Mouse (Mus musculus): ENCODE measurements at regions not wholly inside any gene's neighbourhood (a gene's known extent, or its start where the extent isn't known, plus 50 kb on each side); places are given as distances from the start of the nearest gene placed in this dataset.

DNA sequence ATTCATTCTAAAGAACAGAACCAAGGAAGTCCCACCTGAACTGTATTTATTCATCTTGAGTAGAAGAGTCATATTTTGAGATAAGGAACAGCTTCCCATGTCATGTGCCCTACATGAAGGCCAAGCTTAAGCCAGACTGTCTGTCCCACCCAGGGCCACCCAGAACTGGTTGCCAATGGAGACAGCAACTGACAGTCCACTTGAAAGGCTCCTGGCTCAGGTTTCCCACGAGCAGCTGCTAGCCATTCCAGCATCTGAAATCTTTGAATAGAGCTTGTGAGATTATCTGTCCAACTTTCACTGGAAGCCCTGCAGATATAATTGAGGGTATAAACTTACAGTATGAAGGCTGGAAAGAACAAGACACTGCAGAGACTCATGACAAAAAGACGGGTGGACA lies 1510.6 kb downstream of the Slc22a22 start:
- DNase-seq (ENCODE audit: low spot score in 2 of 2): no peak

- DNase-seq (ENCODE audit: low spot score in 2 of 2): no peak
Observed at GRCm38 (mm10) chr15:55965296-55965695, 1512.1 kb downstream of the Slc22a22 start.

DNA sequence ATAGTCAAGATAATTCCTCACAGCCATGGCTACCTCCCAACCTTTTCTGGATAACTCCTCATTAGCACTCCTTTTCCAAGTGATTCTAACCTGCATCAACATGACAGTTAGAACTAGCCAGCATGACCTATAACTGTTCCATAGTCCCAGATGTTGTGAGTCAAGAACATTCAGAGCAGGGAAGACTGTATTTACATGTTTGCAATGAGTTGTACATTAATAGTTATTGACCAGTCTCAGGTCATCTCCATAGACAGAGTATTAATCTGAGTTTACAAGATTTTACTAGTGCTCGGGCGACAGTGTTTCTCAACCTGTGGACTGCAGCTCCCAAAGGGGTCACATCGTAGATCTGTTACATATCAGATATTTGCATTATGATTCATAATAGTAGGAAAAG lies 1515.3 kb downstream of the Slc22a22 start:
- no peak for DNase-seq (ENCODE audit: low spot score in 2 of 2)

All from adrenal gland, adult 18-20 months (tissue).